Mouse (Mus musculus): Measurements from ENCODE around the gene Crtam. TPM values are rescaled to one million over a fixed set of nuclear protein-coding genes. Genes with fewer than 3 reads are reported as not detected.

Gene Crtam
- polyA plus RNA-seq, 1 experiment from 2014 or later: 0.34 TPM

DNA sequence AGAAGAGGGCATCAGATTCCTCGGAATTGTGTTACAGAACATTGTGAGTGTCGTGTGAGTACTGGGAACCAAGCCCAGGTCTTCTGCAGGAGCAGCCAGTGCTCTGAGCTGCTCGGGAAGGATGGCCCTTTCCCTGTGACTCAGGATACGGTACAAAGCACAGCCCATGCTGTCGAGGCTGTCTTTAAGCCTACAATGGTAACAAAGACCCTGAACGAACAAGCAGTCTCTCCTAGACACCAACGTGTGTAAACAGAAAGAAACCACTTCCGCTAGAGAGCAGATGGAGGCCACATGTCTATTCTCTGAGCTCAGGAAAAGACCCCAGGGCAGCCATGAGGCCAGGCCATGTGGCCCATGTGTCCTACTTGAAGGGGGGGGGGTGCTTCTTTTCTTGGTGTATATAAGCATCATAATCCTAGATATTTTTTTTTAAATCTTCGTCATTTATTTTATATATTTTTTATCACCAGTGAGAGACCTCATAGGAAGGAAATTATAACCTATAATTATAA is 33.8 kb upstream of the Crtam start:
- no peak overlapping the region for H3K4me2 ChIP-seq
- ATAC-seq (replicated peaks; ENCODE audit: low FRiP score): no peak
- no peaks in the 10 kb centered on the region for H3K4me1 ChIP-seq
- H3K36me3 ChIP-seq: no peaks in the 10 kb centered on the region
- H3K27ac ChIP-seq: no peak overlapping the region
- H3K9me3 ChIP-seq (replicated peaks): no peaks in the 10 kb centered on the region
- H3K9ac ChIP-seq: no peak overlapping the region
- WGBS: 69% methylated on average over 9 of the region's 9 CpGs
- H3K4me3 ChIP-seq (replicated peaks): no peak overlapping the region
- H3K27me3 ChIP-seq: no peaks in the 10 kb centered on the region

DNA sequence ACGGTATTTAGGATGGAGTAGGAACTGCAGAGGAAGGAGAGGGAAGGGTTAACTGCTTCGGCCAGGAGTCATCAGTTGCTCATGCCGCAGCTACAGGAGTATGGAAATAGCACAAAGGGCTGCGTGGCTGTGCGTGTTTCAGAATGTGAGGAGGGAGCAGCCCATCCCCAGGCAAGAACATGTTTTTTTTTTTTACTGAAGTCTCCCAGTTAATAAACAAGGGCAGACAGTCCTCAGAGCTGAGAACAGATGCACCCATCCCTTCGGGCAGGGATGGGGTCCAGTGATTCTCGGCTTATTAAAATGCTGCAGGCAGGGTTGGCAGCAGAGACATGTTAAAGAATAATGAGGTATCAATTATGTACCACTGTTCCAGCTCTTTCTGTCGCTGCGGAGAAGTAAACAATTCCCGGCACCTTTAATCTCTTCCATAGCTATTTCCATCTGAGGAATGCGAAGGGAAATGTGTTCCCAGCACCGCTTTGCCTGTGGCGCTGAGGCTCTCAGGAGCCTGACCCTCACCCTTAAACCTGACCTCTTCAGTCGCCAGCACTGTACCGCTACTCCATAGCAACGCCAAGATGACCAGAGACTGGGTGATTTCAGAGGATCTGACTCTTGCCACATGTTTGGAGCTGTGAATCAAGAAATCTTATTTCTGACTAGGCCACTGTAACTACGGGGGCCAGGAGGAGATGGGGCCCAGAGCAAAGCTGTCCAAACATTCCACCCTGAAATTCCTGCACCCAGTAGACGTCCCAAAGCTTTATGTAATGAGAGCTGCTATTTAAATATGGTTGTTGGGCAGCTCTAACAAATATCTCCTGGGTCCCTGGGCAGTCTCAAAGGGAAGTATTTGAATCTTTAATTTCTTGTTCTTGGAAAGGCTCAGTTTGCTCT is 27.4 kb upstream of the Crtam start:
- Histone ChIP-seq H3K36me3 (peaks cover 3% of the 10 kb centered on the region; the same call in 1 of the 2 replicates), H3K9me3 (replicated peaks) (no peaks in the 10 kb centered on the region), H3K9ac (no peak overlapping the region), H3K4me2 (no peak overlapping the region), H3K27ac (no peak overlapping the region), H3K27me3 (no peaks in the 10 kb centered on the region), H3K4me1 (no peaks in the 10 kb centered on the region), H3K4me3 (replicated peaks) (no peak overlapping the region)
- WGBS: 49% methylated on average over 18 of the region's 18 CpGs
- ATAC-seq (replicated peaks; ENCODE audit: low FRiP score): no peak

DNA sequence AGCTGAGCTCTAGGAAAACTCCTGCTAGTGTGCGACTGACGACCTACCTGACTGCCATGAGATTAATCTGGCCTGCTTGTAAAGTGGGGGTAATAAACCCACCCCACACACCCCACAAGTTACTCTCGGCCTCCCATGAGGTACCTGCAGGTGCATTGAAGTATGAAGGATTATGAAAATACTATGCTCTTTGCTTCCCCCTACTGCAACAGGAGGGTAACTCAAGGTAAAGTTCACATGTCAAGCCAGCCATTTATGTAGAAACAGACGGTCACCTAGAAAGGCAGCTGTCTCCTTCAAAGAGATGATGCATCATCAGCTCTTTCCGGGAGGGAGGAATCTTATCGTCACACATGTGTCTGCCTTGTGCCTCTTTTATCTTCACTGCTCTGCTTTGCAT is 25.4 kb upstream of the Crtam start:
- 78% methylated on average over 6 of the region's 6 CpGs for WGBS
- Histone ChIP-seq H3K9ac (no peak overlapping the region), H3K4me3 (replicated peaks) (no peak overlapping the region), H3K9me3 (replicated peaks) (no peaks in the 10 kb centered on the region), H3K27me3 (no peaks in the 10 kb centered on the region), H3K4me2 (no peak overlapping the region), H3K27ac (no peak overlapping the region), H3K36me3 (peaks cover 3% of the 10 kb centered on the region; the same call in 1 of the 2 replicates), H3K4me1 (no peaks in the 10 kb centered on the region)
- no peak for ATAC-seq (replicated peaks; ENCODE audit: low FRiP score)

DNA sequence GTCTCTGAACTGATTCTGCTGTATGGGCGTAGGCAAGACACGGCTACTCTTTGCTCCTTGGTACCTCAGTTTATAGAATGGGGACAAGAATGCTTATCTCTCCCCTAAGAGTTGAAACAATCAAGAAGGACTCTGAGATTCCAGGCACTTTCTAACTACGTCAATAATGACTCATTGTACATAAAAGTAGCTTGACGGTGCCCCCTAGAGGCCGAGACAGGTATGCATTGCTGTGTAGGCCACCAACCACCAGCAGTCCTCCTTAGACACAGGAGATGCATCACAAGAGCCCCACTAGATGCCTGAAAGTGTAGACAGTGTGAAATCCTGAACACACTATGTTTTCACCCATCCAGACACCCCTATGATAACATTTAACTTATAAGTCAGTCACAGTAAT is 24.0 kb upstream of the Crtam start:
- no peaks in the 10 kb centered on the region for H3K27me3 ChIP-seq
- H3K9ac ChIP-seq: no peak overlapping the region
- no peaks in the 10 kb centered on the region for H3K4me1 ChIP-seq
- H3K4me2 ChIP-seq: no peak overlapping the region
- H3K9me3 ChIP-seq (replicated peaks): no peaks in the 10 kb centered on the region
- peaks cover 7% of the 10 kb centered on the region; the same call in 1 of the 2 replicates for H3K36me3 ChIP-seq
- ATAC-seq (replicated peaks; ENCODE audit: low FRiP score): no peak
- WGBS: 46% methylated on average over 5 of the region's 5 CpGs
- no peak overlapping the region for H3K4me3 ChIP-seq (replicated peaks)
- no peak overlapping the region for H3K27ac ChIP-seq

DNA sequence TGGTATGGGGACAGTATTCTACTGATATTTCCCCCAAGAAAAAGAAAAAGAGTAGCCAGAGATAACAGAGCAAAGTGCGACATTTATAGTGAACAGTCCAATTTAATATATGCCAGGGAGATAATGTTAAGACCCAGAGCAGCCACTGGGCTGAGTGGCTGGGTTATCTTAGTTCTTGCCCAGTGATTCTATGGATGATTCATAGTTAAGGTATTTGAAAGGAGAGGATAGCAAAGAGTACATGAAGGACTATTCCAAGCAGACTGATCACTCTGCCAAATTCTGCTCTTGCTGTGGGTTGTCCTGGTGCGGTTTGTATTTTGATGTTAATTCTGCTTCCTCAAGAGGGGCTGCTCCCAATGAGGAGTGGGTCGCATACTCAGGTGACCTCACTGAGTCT is 17.3 kb upstream of the Crtam start:
- Histone ChIP-seq H3K9me3 (replicated peaks) (no peaks in the 10 kb centered on the region), H3K27ac (no peak overlapping the region), H3K36me3 (0 out of 2 replicates have a peak, but pooled peaks cover 4% of the 10 kb centered on the region), H3K27me3 (no peaks in the 10 kb centered on the region), H3K4me3 (replicated peaks) (no peak overlapping the region), H3K4me2 (no peak overlapping the region), H3K4me1 (no peaks in the 10 kb centered on the region), H3K9ac (no peak overlapping the region)
- ATAC-seq (replicated peaks; ENCODE audit: low FRiP score): no peak
- WGBS: 64% methylated on average over 3 of the region's 3 CpGs

DNA sequence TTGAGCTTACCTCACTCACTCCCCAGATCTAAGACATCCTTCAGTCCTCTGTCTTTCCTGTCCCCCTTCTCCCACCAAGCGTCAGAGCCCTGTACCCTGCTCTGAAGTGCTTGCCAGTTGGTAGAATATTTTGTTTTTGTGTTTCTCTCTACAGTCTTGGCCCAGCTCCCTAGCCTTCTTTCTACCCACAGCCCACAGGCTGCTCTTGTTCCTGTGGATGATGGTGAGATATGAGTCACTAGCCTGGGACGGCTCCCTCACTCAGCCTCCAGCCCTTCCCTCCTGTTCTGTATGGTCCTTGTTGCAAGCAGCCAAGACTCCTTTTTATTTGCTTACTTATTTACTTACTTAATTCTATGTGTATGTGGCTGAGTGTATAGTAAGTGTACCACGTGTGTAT is 16.1 kb upstream of the Crtam start:
- Histone ChIP-seq H3K27ac (no peak overlapping the region), H3K4me3 (replicated peaks) (no peak overlapping the region), H3K27me3 (no peaks in the 10 kb centered on the region), H3K4me2 (no peak overlapping the region), H3K4me1 (peaks cover 3% of the 10 kb centered on the region), H3K9ac (no peak overlapping the region), H3K36me3 (0 out of 2 replicates have a peak, but pooled peaks cover 4% of the 10 kb centered on the region), H3K9me3 (replicated peaks) (no peaks in the 10 kb centered on the region)
- whole genome bisulfite sequencing: 82% methylated on average over 3 of the region's 3 CpGs
- no peak for ATAC-seq (replicated peaks; ENCODE audit: low FRiP score)

DNA sequence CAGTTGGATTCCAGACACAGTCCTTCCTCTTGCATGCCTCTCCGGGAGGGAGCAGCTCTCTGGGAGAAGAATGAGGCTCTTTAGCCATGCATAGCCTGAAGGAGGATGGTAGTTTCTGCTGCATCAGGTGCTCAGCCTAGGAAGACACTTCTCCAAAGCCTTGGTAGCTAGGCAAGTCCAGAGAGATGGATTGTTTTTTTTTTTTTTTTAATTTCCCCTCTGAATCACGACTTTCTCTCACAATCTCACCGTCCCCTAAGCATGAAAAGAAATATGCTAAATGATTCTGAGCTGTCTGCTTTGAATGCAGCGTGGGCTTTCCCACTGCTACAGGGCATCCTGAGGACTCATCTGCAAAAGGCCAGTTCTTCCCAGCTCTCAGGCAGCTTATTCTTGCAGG is 10.1 kb upstream of the Crtam start:
- Histone ChIP-seq H3K4me2 (no peak overlapping the region), H3K4me3 (replicated peaks) (no peak overlapping the region), H3K27ac (no peak overlapping the region), H3K27me3 (no peaks in the 10 kb centered on the region), H3K9me3 (replicated peaks) (no peaks in the 10 kb centered on the region), H3K4me1 (peaks cover 3% of the 10 kb centered on the region), H3K36me3 (no peaks in the 10 kb centered on the region), H3K9ac (no peak overlapping the region)
- 60% methylated on average over 4 of the region's 4 CpGs for WGBS
- no peak for ATAC-seq (replicated peaks; ENCODE audit: low FRiP score)

DNA sequence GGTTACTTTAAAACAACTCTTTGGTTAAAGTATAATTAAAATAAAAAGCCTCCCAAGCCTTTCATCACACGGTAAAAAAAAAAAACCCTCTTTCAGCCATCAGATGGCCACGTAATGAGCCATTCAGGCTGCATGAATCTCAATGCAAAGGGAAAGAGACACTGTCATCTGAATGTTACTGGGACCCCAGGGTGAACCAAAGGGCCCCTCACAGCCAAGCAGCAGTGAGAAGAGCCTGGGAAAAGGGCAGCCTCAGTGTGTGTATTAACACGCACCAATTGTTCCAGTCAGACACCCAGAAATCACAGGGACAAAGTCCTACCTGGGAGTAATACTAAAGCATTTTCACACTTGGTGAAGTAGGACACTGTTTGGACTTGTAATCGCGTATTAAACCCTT is 8.0 kb upstream of the Crtam start:
- no peaks in the 10 kb centered on the region for H3K9me3 ChIP-seq (replicated peaks)
- H3K36me3 ChIP-seq: no peaks in the 10 kb centered on the region
- ATAC-seq (replicated peaks; ENCODE audit: low FRiP score): no peak
- H3K4me1 ChIP-seq: peaks cover 3% of the 10 kb centered on the region
- no peak overlapping the region for H3K27ac ChIP-seq
- H3K9ac ChIP-seq: no peak overlapping the region
- H3K4me3 ChIP-seq (replicated peaks): no peak overlapping the region
- WGBS: 79% methylated on average over 5 of the region's 5 CpGs
- no peaks in the 10 kb centered on the region for H3K27me3 ChIP-seq
- H3K4me2 ChIP-seq: no peak overlapping the region

DNA sequence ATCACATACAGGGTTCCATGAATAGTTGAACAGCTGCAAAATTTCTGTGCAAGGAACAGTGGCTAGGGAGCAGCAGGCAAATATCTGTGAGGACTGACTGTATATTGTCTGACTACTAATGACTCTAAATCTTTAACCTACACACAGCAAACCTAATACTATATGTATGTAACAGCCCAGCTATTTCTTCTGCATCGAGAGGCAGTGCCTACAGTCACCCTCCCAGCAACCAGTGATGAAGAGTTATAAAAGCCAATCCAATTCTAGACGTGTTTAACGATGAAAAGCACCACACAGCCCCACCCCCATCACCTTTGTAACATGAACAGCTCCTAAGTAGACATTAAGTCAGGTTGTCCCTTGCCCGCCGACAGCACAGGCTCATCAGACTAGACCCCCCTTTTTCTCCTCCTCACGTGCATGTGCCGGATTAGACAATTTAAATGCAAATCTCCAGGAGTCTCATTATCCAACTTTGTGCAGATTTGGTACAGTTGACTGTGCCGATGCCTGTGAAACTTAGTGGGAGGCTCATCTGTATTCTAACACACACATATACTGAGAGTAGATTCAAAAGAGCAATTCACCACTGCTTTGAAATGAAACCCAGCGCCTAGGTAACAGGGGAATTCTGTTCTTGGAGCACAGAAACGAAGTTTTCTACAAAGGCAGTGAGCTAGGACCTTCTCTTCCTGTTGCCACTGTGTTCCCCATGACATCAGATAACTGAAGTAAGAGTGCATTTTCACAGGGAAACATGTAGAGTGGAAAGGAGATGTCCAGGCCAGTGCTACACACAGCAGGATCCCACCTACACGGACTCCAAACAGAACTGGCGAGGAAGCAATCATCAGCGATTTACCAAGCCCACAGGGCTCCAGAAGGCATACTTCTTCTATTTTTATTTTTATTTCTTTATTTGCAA is 7.3 kb upstream of the Crtam start:
- Histone ChIP-seq H3K9me3 (replicated peaks) (no peaks in the 10 kb centered on the region), H3K27me3 (no peaks in the 10 kb centered on the region), H3K27ac (no peak overlapping the region), H3K4me3 (replicated peaks) (no peak overlapping the region), H3K4me2 (no peak overlapping the region), H3K36me3 (no peaks in the 10 kb centered on the region), H3K9ac (no peak overlapping the region), H3K4me1 (peaks cover 3% of the 10 kb centered on the region)
- WGBS: 62% methylated on average over 13 of the region's 13 CpGs
- no peak for ATAC-seq (replicated peaks; ENCODE audit: low FRiP score)

DNA sequence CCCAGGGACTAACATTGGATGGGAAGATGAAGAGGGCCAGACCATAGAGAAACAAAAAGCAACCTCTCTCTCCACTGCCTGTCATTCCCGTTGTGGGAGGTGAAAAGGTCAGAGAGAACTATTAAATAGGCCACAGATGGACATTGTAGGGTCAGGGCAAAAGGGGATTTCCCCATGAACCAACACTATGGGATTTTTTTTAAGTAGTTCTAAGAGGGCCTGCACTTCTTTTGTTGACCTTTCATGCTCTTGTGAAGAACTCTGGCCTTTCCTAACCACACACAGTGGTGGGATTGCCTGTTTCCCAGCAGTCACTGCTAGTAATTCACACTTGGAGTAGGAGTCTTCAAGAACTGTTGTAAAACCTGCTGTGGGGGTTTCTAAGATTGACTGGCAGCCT is 3.4 kb upstream of the Crtam start:
- no peak overlapping the region for H3K27ac ChIP-seq
- H3K9ac ChIP-seq: no peak overlapping the region
- H3K4me2 ChIP-seq: no peak overlapping the region
- H3K4me1 ChIP-seq: no peaks in the 10 kb centered on the region
- H3K36me3 ChIP-seq: no peaks in the 10 kb centered on the region
- no peaks in the 10 kb centered on the region for H3K9me3 ChIP-seq (replicated peaks)
- 22% methylated on average over 1 of the region's 1 CpGs for WGBS
- H3K27me3 ChIP-seq: no peaks in the 10 kb centered on the region
- H3K4me3 ChIP-seq (replicated peaks): no peak overlapping the region
- no peak for ATAC-seq (replicated peaks; ENCODE audit: low FRiP score)

DNA sequence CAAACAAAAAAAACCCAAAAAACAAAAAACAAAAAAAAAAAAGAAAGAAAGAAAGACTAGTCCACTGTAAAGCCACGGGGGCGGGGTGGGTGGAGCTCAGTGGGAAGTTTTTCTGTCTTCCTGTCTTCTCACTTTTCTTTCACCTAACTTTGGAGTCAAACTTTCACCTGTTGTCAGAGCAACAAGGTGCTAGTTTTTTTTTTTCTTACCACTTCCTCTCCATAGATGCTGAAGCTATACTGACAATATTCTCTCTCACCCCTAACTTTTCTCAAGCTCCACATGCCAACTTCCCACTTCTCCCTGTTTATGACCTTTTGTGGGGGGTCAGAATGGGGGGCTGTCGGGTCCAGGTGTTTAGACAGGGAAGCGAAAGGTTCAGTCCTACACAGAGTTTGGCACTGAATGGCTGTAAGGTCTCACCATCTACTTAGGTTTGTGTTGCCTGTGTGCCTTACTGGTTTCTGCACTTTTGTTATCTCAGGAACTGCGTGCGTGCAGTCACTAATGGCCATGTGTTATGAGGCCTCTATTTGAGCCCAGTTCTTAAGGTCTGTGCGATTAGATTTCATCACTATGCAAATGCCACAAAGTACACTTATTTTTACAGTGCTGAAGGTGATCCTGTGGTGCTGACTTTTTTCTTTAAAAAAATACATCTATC is 7.2 kb downstream of the Crtam start:
- H3K9ac ChIP-seq: no peak overlapping the region
- H3K36me3 ChIP-seq: no peaks in the 10 kb centered on the region
- no peak overlapping the region for H3K4me3 ChIP-seq (replicated peaks)
- H3K4me2 ChIP-seq: no peak overlapping the region
- 87% methylated on average over 7 of the region's 7 CpGs for WGBS
- H3K27me3 ChIP-seq: no peaks in the 10 kb centered on the region
- H3K4me1 ChIP-seq: 0 out of 2 replicates have a peak, but pooled peaks cover 3% of the 10 kb centered on the region
- no peak for ATAC-seq (replicated peaks; ENCODE audit: low FRiP score)
- no peak overlapping the region for H3K27ac ChIP-seq
- H3K9me3 ChIP-seq (replicated peaks): no peaks in the 10 kb centered on the region

Data from kidney, embryonic 15.5 days (tissue).